Mouse (Mus musculus): Measurements from ENCODE around the gene Fcrl1.

GRCm38 (mm10) chr3:87401321-87401720, 25.1 kb downstream of the Fcrl1 start:
- TF ChIP-seq CTCF (IDR thresholded peaks at IDR 0.05; ENCODE audit: borderline replicate concordance, extremely low read depth, insufficient read depth, insufficient read length) = no peak
- no peak for TF ChIP-seq POLR2A (IDR thresholded peaks at IDR 0.05; ENCODE audit: borderline replicate concordance, extremely low read depth, insufficient read depth, insufficient read length, poor library complexity, severe bottlenecking)
